Mouse (Mus musculus) MEL (cell line): ENCODE results near the gene Zfp804b. TPM values are rescaled to one million over a fixed set of nuclear protein-coding genes. Genes with fewer than 3 reads are reported as not detected.

Source experiments
- polyA plus RNA-seq, 2 experiments: library from polyadenylated mRNA; stranded (reverse) in 1 of 2; unstranded in 1 of 2; fragments of >175 nt in 1 of 2; fragments of >200 nt in 1 of 2; gene quantifications; 2 replicates each; pipeline versions ENCODE4 v1.2.1 to v1.2.4; 2012; ENCODE audit warnings: low replicate concordance in 2 of 2, low read depth in 1 of 2; ENCODE audit not compliant: insufficient read length in 2 of 2, insufficient read depth in 1 of 2, missing spikeins in 1 of 2
- total RNA-seq: library from RNA; depleted of rRNA; stranded (reverse); fragments of 300-350 nt; gene quantifications from 2 replicates; pipeline ENCODE4 v1.2.3, GENCODE M21; 2012; rRNA removed

Zfp804b gene
- total and polyA plus RNA-seq, 3 experiments, result not detected

Other genes starting within 250 kb of the Zfp804b start
- gene Tex47, start 40.6 kb downstream of the Zfp804b start, total RNA-seq, result not detected in 2 replicates
- gene Tex47, start 40.6 kb downstream of the Zfp804b start, polyA plus RNA-seq, result not detected